ENCODE assay signal across 16 mouse cellular contexts in the genomic region with DNA sequence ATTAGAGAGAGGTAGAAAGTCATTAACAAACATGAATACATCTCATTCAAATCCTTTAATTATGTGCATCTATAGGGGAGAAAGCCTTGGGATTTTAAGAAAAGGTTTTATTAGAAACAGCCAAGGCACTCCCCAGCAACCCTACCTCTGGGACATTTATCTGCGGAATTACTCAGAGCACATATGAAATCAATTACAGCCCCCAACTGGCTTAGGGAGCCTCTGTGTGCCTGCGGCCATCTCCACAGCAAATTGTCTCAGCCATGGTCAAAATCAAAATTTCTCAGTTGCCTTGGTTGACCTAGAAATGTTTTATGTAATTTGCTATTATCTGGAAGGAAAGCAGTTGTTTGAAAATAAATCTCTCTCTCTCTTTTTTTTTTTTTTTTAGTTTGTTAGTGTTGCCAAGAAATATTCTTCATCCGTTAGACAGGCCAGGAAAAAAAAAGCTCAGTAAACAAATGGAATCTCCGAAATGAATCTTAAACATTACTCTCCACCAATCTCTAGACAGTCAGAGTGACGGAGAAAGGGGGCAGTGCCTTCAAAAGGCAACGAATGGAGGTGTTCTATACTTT.
DNase-seq lines count a peak whose midpoint lies in the region; ATAC-seq and TF ChIP-seq lines count a peak whose summit lies in the region.
"Had no signal": no experiment of that assay in that cellular context is flagged by ENCODE, and none has a peak within 500 bp of the region (broad histone marks: within the 10 kb centered on the region; RNA-seq: fewer than 3 reads in every experiment).

No protein-coding gene starts in this region.

- H3K27ac ChIP-seq in stomach, embryonic 14.5 days (ENCODE audit: low read length), result peak overlapping the region; percentile 36; the same call in 1 of the 2 replicates
- no peak overlapping the region for H3K27ac ChIP-seq in stomach, postnatal 0 days (replicated peaks)
- H3K27ac ChIP-seq in embryonic facial prominence, embryonic 15.5 days (replicated peaks), result peak overlapping the region; percentile 68
- H3K27ac ChIP-seq: forebrain, embryonic 12.5 days; intestine, embryonic 15.5 days; lung, embryonic 15.5 days had no signal

- no peaks in the 10 kb centered on the region for H3K27me3 ChIP-seq in stomach, embryonic 14.5 days (ENCODE audit: control insufficient read depth, insufficient read depth, low read length)
- no peaks in the 10 kb centered on the region for H3K27me3 ChIP-seq in stomach, postnatal 0 days (ENCODE audit: control insufficient read depth, insufficient read depth, low read length)
- H3K27me3 ChIP-seq in embryonic facial prominence, embryonic 15.5 days, result no peaks in the 10 kb centered on the region
- H3K27me3 ChIP-seq: CH12.LX; intestine, embryonic 15.5 days; lung, embryonic 15.5 days had no signal

- WGBS in stomach, embryonic 14.5 days, result 26% methylated on average over 6 of the region's 6 CpGs
- whole genome bisulfite sequencing in stomach, postnatal 0 days, result 34% methylated on average over 6 of the region's 6 CpGs
- WGBS in embryonic facial prominence, embryonic 15.5 days, result 30% methylated on average over 6 of the region's 6 CpGs

- H3K9ac ChIP-seq in stomach, embryonic 14.5 days (replicated peaks; ENCODE audit: low read depth, low read length), result no peak overlapping the region
- no peak overlapping the region for H3K9ac ChIP-seq in stomach, postnatal 0 days (ENCODE audit: low read length)
- H3K9ac ChIP-seq in embryonic facial prominence, embryonic 15.5 days, result no peak overlapping the region
- H3K9ac ChIP-seq: forebrain, embryonic 12.5 days; intestine, embryonic 15.5 days; lung, embryonic 15.5 days had no signal

- no peak for TF ChIP-seq CTCF in stomach, postnatal 0 days (IDR thresholded peaks at IDR 0.05; ENCODE audit: low read depth)

- no peak overlapping the region for H3K4me2 ChIP-seq in stomach, embryonic 14.5 days (replicated peaks; ENCODE audit: low read depth, low read length)
- no peak overlapping the region for H3K4me2 ChIP-seq in stomach, postnatal 0 days (replicated peaks; ENCODE audit: low read depth)
- no peak overlapping the region for H3K4me2 ChIP-seq in embryonic facial prominence, embryonic 15.5 days (replicated peaks)
- H3K4me2 ChIP-seq: forebrain, embryonic 12.5 days; intestine, embryonic 15.5 days; lung, embryonic 15.5 days; midbrain, embryonic 11.5 days had no signal

- H3K36me3 ChIP-seq in stomach, embryonic 14.5 days (ENCODE audit: control insufficient read depth, insufficient read depth, low read length), result no peaks in the 10 kb centered on the region
- no peaks in the 10 kb centered on the region for H3K36me3 ChIP-seq in stomach, postnatal 0 days (ENCODE audit: control insufficient read depth, insufficient read depth, low read length)
- no peaks in the 10 kb centered on the region for H3K36me3 ChIP-seq in embryonic facial prominence, embryonic 15.5 days
- H3K36me3 ChIP-seq: forebrain, embryonic 12.5 days; intestine, embryonic 15.5 days; lung, embryonic 15.5 days had no signal

- DNase-seq in heart, adult 9 months (ENCODE audit: low spot score in 2 of 2), result peak; percentile 25 to 37
- no peak for DNase-seq in heart, postnatal 25 days (ENCODE audit: low spot score)
- no peak for DNase-seq in stomach, postnatal 0 days (ENCODE audit: low spot score)
- DNase-seq: adrenal gland, postnatal 25 days; gastrocnemius, postnatal 10 days; spleen, adult 18-20 months had no signal

- H3K4me1 ChIP-seq in stomach, embryonic 14.5 days (ENCODE audit: control insufficient read depth, insufficient read depth, low read length), result peaks cover 26% of the 10 kb centered on the region
- H3K4me1 ChIP-seq in stomach, postnatal 0 days (replicated peaks; ENCODE audit: control insufficient read depth, insufficient read depth), result no peaks in the 10 kb centered on the region
- H3K4me1 ChIP-seq in embryonic facial prominence, embryonic 15.5 days, result peaks cover 28% of the 10 kb centered on the region
- H3K4me1 ChIP-seq: forebrain, embryonic 12.5 days had no signal

- ATAC-seq in stomach, embryonic 14.5 days (ENCODE audit: insufficient number of reproducible peaks, insufficient read depth, low FRiP score, low read depth), result no peak
- no peak for ATAC-seq in stomach, postnatal 0 days (ENCODE audit: low FRiP score, low TSS enrichment)
- ATAC-seq in embryonic facial prominence, embryonic 15.5 days (ENCODE audit: insufficient number of reproducible peaks, low FRiP score, low TSS enrichment, low read depth), result peak; percentile 77; the same call in 1 of the 2 replicates
- no peak for ATAC-seq in activated CD4-positive, CD25-positive, alpha-beta regulatory T cell, adult 4 months
- no peak for ATAC-seq in megakaryocyte, adult 5-6 weeks (ENCODE audit: poor library complexity, severe bottlenecking)
- no peak for ATAC-seq in CD4-positive, CD25-positive, alpha-beta regulatory T cell, adult 4 months
- ATAC-seq: intestine, embryonic 15.5 days had no signal

- no peak overlapping the region for H3K4me3 ChIP-seq in stomach, embryonic 14.5 days (ENCODE audit: low read depth, low read length)
- no peak overlapping the region for H3K4me3 ChIP-seq in stomach, postnatal 0 days (ENCODE audit: low read depth, low read length)
- no peak overlapping the region for H3K4me3 ChIP-seq in embryonic facial prominence, embryonic 15.5 days (replicated peaks)
- H3K4me3 ChIP-seq: forebrain, embryonic 12.5 days; intestine, embryonic 15.5 days; lung, embryonic 15.5 days had no signal

- TF ChIP-seq EP300 in stomach, postnatal 0 days (optimal IDR thresholded peaks at IDR 0.05), result no peak

- intact Hi-C loops in heart, postnatal 25 days (cut with DNase I), result no loop called here

- no peaks in the 10 kb centered on the region for H3K9me3 ChIP-seq in stomach, embryonic 14.5 days (ENCODE audit: control insufficient read depth, low read depth, low read length)
- no peaks in the 10 kb centered on the region for H3K9me3 ChIP-seq in stomach, postnatal 0 days (ENCODE audit: control insufficient read depth, low read length)
- H3K9me3 ChIP-seq in embryonic facial prominence, embryonic 15.5 days (replicated peaks), result no peaks in the 10 kb centered on the region
- H3K9me3 ChIP-seq: forebrain, embryonic 12.5 days; intestine, embryonic 15.5 days; lung, embryonic 15.5 days had no signal

Comparison
In these comparisons a context has a peak if more than half of its experiments do, and no peak if none do; other contexts are left out.
1. DNase-seq: peak in heart, adult 9 months (2 of 2); none in heart, postnatal 25 days (single experiment) and stomach, postnatal 0 days (single experiment).